Mouse (Mus musculus) E14TG2a.4 (cell line): Measurements from ENCODE around the gene Mink1.

Source experiments
- CTCF ChIP-seq: conservative IDR thresholded peaks from 2 replicates; pipeline ENCODE4 v1.5.1; 2014; ENCODE audit warnings: low read length
- NANOG ChIP-seq: IDR thresholded peaks from 2 replicates; pipeline ENCODE4 v1.6.1; 2014; ENCODE audit warnings: borderline replicate concordance, low read length, mixed read lengths
- POU5F1 ChIP-seq: IDR thresholded peaks from 2 replicates; pipeline ENCODE4 v1.6.1; 2014; ENCODE audit warnings: low read length, borderline replicate concordance

DNA sequence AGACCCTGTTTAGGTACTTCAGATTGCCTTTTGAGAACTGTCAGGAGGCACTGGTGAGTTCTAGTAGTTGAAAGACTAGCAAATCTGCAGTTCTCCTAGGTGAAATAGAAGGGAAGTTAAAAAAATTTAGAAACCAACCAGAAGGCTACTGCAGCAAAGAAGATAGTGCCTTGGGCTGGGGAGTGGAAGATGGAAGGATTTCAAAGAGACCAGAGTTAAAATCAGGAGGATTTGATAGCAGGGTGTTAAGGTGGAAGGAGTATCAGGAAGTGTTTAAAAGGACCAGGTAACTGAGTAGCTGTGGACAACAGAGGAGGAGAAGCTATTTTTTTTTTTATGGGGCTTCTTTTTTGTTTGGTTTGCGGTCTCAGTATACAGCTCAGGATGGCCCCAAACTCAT lies 75.1 kb downstream of the Mink1 start:
- no peak for TF ChIP-seq CTCF
- no peak for TF ChIP-seq NANOG
- no peak for TF ChIP-seq POU5F1
